Mouse (Mus musculus) stomach, embryonic 15.5 days (tissue): ENCODE measurements around the gene Fbp1. TPM values are rescaled to one million over a fixed set of nuclear protein-coding genes. Genes with fewer than 3 reads are reported as not detected.

Source experiments
- ATAC-seq: fragments of 200-750 bp; cut with Nextera tagmentation; 2 replicates; pipeline ENCODE4 v1.8.0; 2017; ENCODE audit warnings: low read depth, moderate number of reproducible peaks, moderate TSS enrichment; ENCODE audit not compliant: insufficient read depth, low FRiP score
- H3K27ac ChIP-seq: fragments of 300-500 bp; sonication (generic); 2 replicates; pipeline ENCODE4 v1.5.1; 2015; ENCODE audit warnings: mild to moderate bottlenecking, inconsistent platforms
- H3K27me3 ChIP-seq: fragments of 300-500 bp; sonication (generic); replicated peaks from 2 replicates; pipeline ENCODE4 v1.6.1; 2015; ENCODE audit warnings: inconsistent platforms
- H3K36me3 ChIP-seq: fragments of 300-500 bp; sonication (generic); 2 replicates; pipeline ENCODE4 v1.6.1; 2015; ENCODE audit warnings: inconsistent platforms
- H3K4me1 ChIP-seq: fragments of 300-500 bp; sonication (generic); 2 replicates; pipeline ENCODE4 v1.6.1; 2015; ENCODE audit warnings: inconsistent platforms
- H3K4me2 ChIP-seq: fragments of 300-500 bp; sonication (generic); 2 replicates; pipeline ENCODE4 v1.6.1; 2015; ENCODE audit warnings: mild to moderate bottlenecking, inconsistent platforms
- H3K4me3 ChIP-seq: fragments of 300-500 bp; sonication (generic); replicated peaks from 2 replicates; pipeline ENCODE4 v1.5.1; 2015; ENCODE audit warnings: inconsistent platforms
- H3K9ac ChIP-seq: fragments of 300-500 bp; sonication (generic); 2 replicates; pipeline ENCODE4 v1.6.1; 2015; ENCODE audit warnings: inconsistent platforms
- H3K9me3 ChIP-seq: fragments of 300-500 bp; sonication (generic); 2 replicates; pipeline ENCODE4 v1.6.1; 2016; ENCODE audit warnings: inconsistent platforms
- WGBS: fragments of 180-500 bp; shearing (Covaris S2); methylation state at CpG from one replicate; pipeline ENCODE4 v1.1.7; 2015; 5-methylcytosine and 5-hydroxymethylcytosine counted together
- polyA plus RNA-seq: library from polyadenylated mRNA; unstranded; fragments of >200 nt; fragmentation: Nextera tagmentation; extraction: Ambion mirVana; gene quantifications from 2 replicates; pipeline ENCODE4 v1.2.1, GENCODE M21; 2015

The Fbp1 gene
- polyA plus RNA-seq, 1 experiment from 2014 or later: 2.9 TPM

DNA sequence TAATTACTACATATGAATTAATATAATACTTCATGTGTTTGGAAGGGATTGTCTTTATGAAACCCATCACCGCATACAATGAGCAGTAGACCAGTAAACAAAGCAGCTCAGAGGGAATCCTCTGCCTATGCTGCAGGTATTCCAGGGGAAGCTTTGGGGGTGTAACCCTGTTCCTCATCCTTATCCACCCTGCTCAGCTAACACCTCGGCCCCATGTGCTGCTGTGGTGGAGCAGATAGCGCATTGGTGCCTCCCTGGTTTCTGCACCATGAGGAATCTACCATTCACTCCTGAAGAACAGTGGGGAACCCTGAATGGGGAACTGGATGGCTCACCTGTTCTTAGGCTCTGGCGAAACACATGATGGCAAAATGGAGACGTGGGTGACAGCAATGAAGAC lies 23.5 kb upstream of the Fbp1 start:
- ATAC-seq: peak; percentile 61; the same call in 1 of the 2 replicates
- no peak overlapping the region for H3K4me3 ChIP-seq
- no peak overlapping the region for H3K9ac ChIP-seq
- no peaks in the 10 kb centered on the region; the same call in 1 of the 2 replicates for H3K4me1 ChIP-seq
- 76% methylated on average over 5 of the region's 5 CpGs for WGBS
- H3K27ac ChIP-seq: no peak overlapping the region
- H3K27me3 ChIP-seq: no peaks in the 10 kb centered on the region
- H3K9me3 ChIP-seq: no peaks in the 10 kb centered on the region
- H3K4me2 ChIP-seq: no peak overlapping the region
- H3K36me3 ChIP-seq: no peaks in the 10 kb centered on the region

DNA sequence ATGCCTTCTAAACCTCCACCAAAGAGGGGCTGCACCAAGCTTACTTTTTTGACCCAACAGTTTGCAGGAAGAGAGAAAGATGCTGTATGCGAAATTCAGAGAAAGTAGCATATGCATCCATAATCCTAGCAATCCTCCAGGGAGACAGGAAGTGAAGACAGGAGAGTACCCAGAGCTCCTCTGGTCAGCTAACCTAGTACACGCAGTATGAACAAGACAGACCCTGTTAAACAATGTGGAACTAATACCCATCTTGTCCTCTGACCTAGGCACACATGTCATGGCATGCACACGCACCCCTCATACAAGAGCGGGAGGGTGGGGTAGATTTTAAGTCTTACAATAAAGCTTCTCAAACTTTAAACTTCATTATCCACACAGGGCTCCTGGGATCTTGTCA lies 22.1 kb upstream of the Fbp1 start:
- 78% methylated on average over 4 of the region's 4 CpGs for WGBS
- no peak overlapping the region for H3K4me2 ChIP-seq

DNA sequence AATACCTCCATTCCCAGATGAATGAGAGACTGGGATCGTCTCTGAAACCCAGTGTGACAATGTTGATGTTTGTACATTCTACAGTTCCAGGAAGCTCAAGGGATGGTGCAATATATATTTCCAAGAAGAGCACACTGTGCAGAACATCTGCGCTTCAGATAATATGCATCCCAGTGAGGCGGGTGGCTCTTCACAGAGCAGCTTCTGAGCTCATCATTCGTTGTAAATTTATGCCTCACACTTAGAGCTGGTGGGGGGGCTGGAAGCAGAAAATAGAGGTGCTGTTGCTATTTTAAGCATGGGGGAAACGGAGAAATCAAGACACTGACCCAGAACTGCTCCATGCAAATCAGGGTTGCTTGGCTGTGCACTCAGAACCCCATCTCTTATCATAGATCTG lies 21.7 kb upstream of the Fbp1 start:
- Histone ChIP-seq H3K27ac (no peak overlapping the region), H3K4me3 (no peak overlapping the region), H3K9me3 (no peaks in the 10 kb centered on the region), H3K36me3 (no peaks in the 10 kb centered on the region), H3K4me2 (no peak overlapping the region), H3K4me1 (no peaks in the 10 kb centered on the region; the same call in 1 of the 2 replicates), H3K9ac (no peak overlapping the region), H3K27me3 (no peaks in the 10 kb centered on the region)
- 69% methylated on average over 5 of the region's 5 CpGs for WGBS
- ATAC-seq: no peak

More for the DNA sequence above, 22.1 kb upstream of the Fbp1 start:
- no peaks in the 10 kb centered on the region; the same call in 1 of the 2 replicates for H3K4me1 ChIP-seq
- no peak for ATAC-seq
- no peaks in the 10 kb centered on the region for H3K36me3 ChIP-seq
- H3K4me3 ChIP-seq: no peak overlapping the region
- no peaks in the 10 kb centered on the region for H3K27me3 ChIP-seq
- H3K27ac ChIP-seq: no peak overlapping the region
- H3K9me3 ChIP-seq: no peaks in the 10 kb centered on the region
- H3K9ac ChIP-seq: no peak overlapping the region

DNA sequence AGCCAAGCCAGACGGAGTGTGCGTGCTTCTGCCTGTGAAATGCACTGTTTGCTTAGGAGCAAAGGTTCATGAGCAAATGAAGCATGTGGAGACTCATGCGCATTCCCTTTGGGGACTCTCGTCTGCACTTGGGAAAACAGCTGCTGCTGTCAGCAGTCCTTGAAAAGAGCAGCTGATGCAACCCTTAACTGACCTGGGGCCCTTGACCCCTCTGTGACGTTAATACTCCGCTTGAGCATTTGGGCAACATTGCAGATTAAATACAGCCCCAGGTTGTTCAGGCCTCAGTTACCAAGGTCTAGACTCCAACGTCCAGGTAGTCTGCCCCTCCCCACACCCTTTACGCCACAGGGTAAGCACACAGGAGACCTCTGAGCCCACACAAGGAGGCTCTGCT lies 20.1 kb upstream of the Fbp1 start:
- H3K9ac ChIP-seq: no peak overlapping the region
- WGBS: 24% methylated on average over 8 of the region's 8 CpGs
- peak; percentile 90 for ATAC-seq
- no peak overlapping the region for H3K4me2 ChIP-seq
- H3K27ac ChIP-seq: peak overlapping the region; percentile 48
- no peak overlapping the region for H3K4me3 ChIP-seq
- H3K4me1 ChIP-seq: no peaks in the 10 kb centered on the region; the same call in 1 of the 2 replicates
- no peaks in the 10 kb centered on the region for H3K9me3 ChIP-seq
- no peaks in the 10 kb centered on the region for H3K36me3 ChIP-seq
- no peaks in the 10 kb centered on the region for H3K27me3 ChIP-seq

DNA sequence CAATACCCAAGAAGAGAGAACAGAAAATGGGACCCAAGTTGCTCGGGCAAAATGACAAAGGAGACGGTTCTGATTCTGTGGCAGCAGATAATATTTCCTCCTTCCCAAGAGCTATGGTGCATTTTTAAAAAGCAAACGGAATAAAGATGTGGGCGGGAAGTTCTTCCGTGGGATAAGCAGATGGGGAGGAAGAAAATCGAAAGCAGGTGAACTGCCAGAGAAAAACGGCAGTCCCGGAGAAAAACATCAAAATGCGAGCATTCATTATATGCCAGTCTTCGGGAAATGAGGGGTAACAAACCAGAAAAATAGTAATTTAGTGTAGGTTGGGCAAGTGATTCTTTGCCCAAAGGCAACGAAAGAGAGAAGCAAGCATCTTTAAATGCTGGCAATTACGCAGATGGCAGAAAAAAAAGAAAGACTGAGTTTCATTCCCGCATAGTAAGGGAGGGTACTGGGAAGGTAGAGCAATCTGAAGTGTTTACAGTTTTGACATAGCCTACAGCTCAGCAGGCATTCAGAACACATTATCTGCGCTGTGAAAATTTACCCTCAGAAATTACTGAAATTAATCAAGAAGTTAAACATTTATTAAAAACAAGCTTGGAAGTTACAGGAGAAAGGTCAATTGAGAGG lies 19.6 kb upstream of the Fbp1 start:
- Histone ChIP-seq H3K36me3 (no peaks in the 10 kb centered on the region), H3K4me3 (no peak overlapping the region), H3K9ac (no peak overlapping the region), H3K27me3 (no peaks in the 10 kb centered on the region), H3K4me2 (0 out of 2 replicates have a peak overlapping the region, but pooled peaks have one; percentile 6), H3K4me1 (no peaks in the 10 kb centered on the region; the same call in 1 of the 2 replicates), H3K9me3 (no peaks in the 10 kb centered on the region), H3K27ac (peak overlapping the region; percentile 48; the same call in 1 of the 2 replicates)
- 68% methylated on average over 14 of the region's 14 CpGs for WGBS
- ATAC-seq: peak; percentile 66; the same call in 1 of the 2 replicates

DNA sequence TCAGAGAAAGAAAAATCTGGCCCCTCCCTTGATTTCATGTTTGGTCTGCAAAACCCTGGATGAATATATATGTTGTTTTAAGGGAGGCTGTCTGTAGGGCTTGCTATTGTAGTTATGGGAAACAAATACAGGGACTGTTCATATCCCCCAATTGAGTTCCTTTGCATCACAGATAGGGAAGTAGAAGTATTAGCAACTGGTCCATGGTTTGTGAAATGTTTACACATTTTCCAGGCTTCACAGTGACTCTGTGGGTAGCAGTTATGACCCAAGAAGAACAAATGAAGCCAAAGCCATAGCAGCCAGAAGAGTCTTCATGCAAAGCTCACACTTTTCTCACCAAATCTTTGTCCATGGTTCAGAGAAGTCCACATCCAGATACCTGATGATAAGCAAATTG lies 13.1 kb upstream of the Fbp1 start:
- no peaks in the 10 kb centered on the region for H3K4me1 ChIP-seq
- H3K4me3 ChIP-seq: no peak overlapping the region
- no peaks in the 10 kb centered on the region for H3K27me3 ChIP-seq
- H3K27ac ChIP-seq: no peak overlapping the region
- H3K9me3 ChIP-seq: no peaks in the 10 kb centered on the region
- no peak overlapping the region for H3K4me2 ChIP-seq
- no peak for ATAC-seq
- no peak overlapping the region for H3K9ac ChIP-seq
- no peaks in the 10 kb centered on the region for H3K36me3 ChIP-seq

DNA sequence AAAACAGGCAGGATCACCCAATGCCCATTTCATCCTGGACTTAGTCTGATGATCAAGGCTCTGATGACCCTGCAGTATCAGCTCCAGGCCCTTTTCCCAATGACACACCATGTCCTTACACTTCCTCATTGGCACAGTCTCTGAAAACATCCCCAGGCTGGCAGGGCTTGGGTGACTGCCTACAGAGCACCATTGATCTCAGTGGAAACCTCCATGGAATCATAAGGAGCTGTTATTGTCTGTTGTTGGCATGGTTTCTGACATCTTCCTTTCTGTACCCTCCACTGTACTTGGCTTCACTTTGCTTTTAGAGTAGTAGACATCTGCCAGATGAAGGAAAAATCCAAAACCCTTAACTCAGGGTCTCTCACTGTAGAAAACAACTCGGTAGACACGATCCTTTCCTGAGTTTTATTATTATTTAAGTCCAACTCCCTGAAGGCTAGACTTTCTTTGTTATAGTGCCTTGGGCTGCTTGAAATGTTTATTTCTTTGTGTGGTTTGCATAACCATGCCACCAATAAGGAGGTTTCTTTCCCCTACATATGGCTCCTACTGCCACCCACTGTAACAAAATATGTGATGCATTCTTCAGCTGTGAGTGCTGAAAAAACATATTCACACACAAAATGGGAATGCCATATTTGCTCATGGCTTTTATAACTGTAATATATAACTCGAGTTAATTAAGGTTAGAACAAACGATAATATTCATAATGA lies 10.0 kb upstream of the Fbp1 start:
- 87% methylated on average over 4 of the region's 4 CpGs for WGBS
- ATAC-seq: no peak
- Histone ChIP-seq H3K9ac (no peak overlapping the region), H3K9me3 (no peaks in the 10 kb centered on the region), H3K27me3 (no peaks in the 10 kb centered on the region), H3K36me3 (no peaks in the 10 kb centered on the region), H3K27ac (no peak overlapping the region), H3K4me1 (no peaks in the 10 kb centered on the region), H3K4me3 (no peak overlapping the region), H3K4me2 (no peak overlapping the region)

DNA sequence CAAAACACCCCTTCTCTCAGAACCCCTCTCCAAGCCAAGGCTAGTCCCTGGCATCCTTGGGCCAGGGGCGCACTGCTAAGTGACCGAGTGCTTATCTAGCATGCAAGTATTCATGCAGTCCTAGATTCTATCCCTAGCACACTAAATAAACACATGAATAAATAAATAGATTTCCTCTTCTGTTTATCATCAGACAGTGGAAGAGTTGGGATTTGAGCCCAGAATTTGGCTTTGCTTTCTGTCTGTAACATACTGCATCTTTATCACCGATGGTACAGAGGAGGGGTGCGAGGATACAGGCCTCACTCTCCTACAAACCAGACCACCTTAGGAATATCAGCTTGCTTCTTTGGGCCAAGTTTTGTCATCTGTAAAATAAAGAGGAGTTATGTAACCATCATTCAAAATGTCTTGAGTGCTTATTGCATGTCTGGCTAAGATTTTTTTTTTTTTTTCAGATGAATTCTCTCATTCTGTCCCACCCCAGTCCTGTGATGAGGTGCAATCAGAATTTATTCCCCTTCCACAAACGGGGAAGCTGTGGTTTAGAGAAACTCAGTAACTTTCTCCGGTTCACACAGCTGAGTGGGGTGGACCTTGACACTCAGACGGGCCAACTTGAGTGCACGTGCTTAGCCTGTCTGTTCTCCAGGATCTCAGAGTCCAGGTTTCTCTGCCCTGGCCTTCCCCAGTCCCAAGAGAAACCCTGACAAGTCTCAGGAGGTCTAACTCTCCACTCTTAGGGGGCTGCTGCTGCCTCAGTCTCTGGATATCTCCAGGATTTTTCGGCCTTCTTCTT lies 5.2 kb upstream of the Fbp1 start:
- H3K4me2 ChIP-seq: no peak overlapping the region
- no peaks in the 10 kb centered on the region for H3K9me3 ChIP-seq
- no peaks in the 10 kb centered on the region for H3K4me1 ChIP-seq
- peaks cover 5% of the 10 kb centered on the region; the same call in 1 of the 2 replicates for H3K27me3 ChIP-seq
- H3K36me3 ChIP-seq: no peaks in the 10 kb centered on the region
- ATAC-seq: 0 out of 2 replicates have a peak, but pooled peaks have one; percentile 10
- no peak overlapping the region for H3K27ac ChIP-seq
- H3K4me3 ChIP-seq: no peak overlapping the region
- no peak overlapping the region for H3K9ac ChIP-seq
- 69% methylated on average over 9 of the region's 9 CpGs for WGBS

DNA sequence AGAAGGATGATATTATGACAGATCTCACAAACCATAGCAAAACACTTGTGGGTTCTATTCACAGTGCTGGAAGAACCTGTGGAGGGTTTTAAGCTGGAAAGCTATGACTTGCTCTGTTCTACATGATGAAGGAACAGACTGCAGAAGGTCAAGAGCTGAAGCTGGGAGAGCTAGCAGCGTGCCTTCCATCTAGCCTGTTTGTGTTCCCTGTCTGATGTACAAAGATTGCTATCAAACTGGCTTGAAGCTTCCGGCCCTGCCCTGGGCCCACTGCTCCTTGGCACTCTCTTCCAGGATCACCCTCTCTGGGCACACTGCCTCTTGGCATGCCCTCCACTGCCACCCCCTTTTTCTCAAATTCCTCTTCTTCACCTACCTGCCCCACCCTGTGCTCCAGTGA lies 1.2 kb upstream of the Fbp1 start:
- 61% methylated on average over 2 of the region's 2 CpGs for WGBS
- no peak for ATAC-seq
- Histone ChIP-seq H3K36me3 (no peaks in the 10 kb centered on the region), H3K4me3 (no peak overlapping the region), H3K27ac (no peak overlapping the region), H3K9me3 (no peaks in the 10 kb centered on the region), H3K27me3 (peaks cover 16% of the 10 kb centered on the region), H3K9ac (no peak overlapping the region), H3K4me1 (peaks cover 6% of the 10 kb centered on the region), H3K4me2 (no peak overlapping the region)

DNA sequence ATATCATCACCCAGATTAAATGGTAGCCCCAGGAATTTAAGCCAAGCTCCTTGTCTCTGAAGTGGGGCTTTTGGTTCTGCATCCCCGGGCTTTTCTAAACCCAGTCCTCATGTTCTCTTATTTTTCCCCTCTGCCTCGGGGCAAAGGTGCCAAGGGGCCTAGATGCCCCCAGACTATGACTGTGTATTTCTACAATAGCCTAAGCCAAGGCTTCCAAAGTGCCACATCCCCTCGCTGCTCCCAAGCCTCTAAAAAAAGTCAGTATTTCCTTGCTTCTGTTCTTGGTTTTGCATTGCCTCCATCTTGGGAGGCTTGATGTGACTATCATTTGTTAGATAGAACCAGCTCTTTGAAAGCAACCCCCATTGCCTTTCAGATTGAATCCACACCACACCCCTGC lies 3.5 kb downstream of the Fbp1 start:
- Histone ChIP-seq H3K36me3 (no peaks in the 10 kb centered on the region), H3K9me3 (no peaks in the 10 kb centered on the region), H3K9ac (no peak overlapping the region), H3K4me3 (no peak overlapping the region), H3K27ac (no peak overlapping the region), H3K4me2 (no peak overlapping the region), H3K27me3 (peaks cover 16% of the 10 kb centered on the region), H3K4me1 (peaks cover 6% of the 10 kb centered on the region)
- ATAC-seq: no peak
- 83% methylated on average over 3 of the region's 3 CpGs for WGBS

DNA sequence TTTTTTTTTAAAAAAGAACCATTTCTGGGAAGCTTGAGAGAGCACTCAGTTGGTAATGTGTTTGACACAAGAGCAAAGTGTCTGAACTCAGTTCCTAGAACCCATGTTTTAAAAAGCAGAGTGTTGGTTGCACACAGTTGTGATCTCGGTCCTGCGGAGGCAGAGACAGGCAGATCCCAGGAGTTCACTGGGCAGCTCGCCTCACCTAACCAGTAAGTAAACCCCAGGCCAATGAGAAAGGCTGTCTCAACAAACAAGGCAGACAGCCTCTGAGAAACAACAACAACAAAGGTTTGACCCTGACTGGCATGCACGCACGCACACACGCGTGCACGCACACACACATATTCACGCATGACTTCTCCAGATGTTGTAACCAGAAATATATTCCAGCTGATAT lies 4.2 kb downstream of the Fbp1 start:
- Histone ChIP-seq H3K36me3 (no peaks in the 10 kb centered on the region), H3K9ac (no peak overlapping the region), H3K27ac (no peak overlapping the region), H3K27me3 (peaks cover 16% of the 10 kb centered on the region), H3K9me3 (no peaks in the 10 kb centered on the region), H3K4me2 (no peak overlapping the region), H3K4me1 (peaks cover 6% of the 10 kb centered on the region), H3K4me3 (no peak overlapping the region)
- 88% methylated on average over 9 of the region's 9 CpGs for WGBS
- ATAC-seq: no peak

DNA sequence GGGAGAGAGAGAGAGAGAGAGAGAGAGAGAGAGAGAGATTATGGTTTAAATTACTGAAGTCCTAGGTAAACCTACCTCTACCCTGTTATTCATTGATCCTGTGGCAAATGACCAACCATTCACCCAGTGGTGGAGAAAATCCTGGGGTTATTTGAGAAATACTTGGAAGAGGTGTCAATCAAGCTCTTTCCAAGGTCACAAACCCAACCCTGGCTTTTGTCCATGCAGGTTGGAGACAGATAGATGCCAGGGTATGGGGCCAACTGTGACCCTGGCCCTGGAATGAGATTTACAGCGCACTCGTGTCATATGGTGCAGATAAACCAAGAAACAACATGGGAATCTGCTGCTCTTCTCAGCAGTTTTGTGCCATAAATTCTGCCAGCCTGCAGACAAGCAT lies 4.6 kb downstream of the Fbp1 start:
- H3K4me2 ChIP-seq: no peak overlapping the region
- no peak for ATAC-seq
- peaks cover 6% of the 10 kb centered on the region for H3K4me1 ChIP-seq
- no peak overlapping the region for H3K4me3 ChIP-seq
- no peaks in the 10 kb centered on the region for H3K36me3 ChIP-seq
- H3K9me3 ChIP-seq: no peaks in the 10 kb centered on the region
- WGBS: 62% methylated on average over 2 of the region's 2 CpGs
- no peak overlapping the region for H3K27ac ChIP-seq
- no peak overlapping the region for H3K9ac ChIP-seq
- H3K27me3 ChIP-seq: peaks cover 13% of the 10 kb centered on the region
